Comparison of ENCODE assay signal across 14 mouse cellular contexts in the genomic region with DNA sequence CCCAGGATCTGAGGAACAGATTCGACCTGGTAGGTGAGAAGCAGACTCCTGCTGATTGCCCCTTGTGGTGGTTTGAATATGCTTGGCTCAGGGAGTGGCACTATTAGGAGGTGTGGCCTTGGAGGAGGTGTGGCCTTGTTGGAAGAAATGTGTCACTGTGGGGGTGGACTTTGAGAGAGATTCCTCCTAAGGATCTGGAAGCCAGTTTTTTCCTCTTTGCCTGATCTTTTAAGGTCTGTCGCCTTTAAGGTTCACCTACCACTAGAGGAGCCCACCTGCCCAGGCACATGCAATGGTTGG. TPM values are rescaled to one million over a fixed set of nuclear protein-coding genes. Genes with fewer than 3 reads are reported as not detected.
DNase-seq lines count a peak whose midpoint lies in the region; TF ChIP-seq lines count a peak whose summit lies in the region.
"Had no signal": no experiment of that assay in that cellular context is flagged by ENCODE, and none has a peak within 500 bp of the region (broad histone marks: within the 10 kb centered on the region; RNA-seq: fewer than 3 reads in every experiment).

No protein-coding gene starts in this region.

- H3K36me3 ChIP-seq in E14TG2a.4 (ENCODE audit: insufficient read depth, low read length), result no peaks in the 10 kb centered on the region
- H3K36me3 ChIP-seq: heart, embryonic 10.5 days had no signal

- peak; percentile 10; the same call in 1 of the 2 replicates for TF ChIP-seq CTCF in E14TG2a.4 (conservative IDR thresholded peaks at IDR 0.05; ENCODE audit: low read length)

- H3K4me3 ChIP-seq in E14TG2a.4 (replicated peaks; ENCODE audit: low read length), result no peak overlapping the region
- H3K4me3 ChIP-seq: heart, embryonic 10.5 days; myocyte had no signal

- peaks cover 51% of the 10 kb centered on the region for H3K4me1 ChIP-seq in E14TG2a.4 (replicated peaks; ENCODE audit: low read depth, low read length)

- H3K27me3 ChIP-seq in E14TG2a.4 (ENCODE audit: insufficient read depth, low read length), result peaks cover 41% of the 10 kb centered on the region

- peaks cover 7% of the 10 kb centered on the region for H3K9me3 ChIP-seq in E14TG2a.4 (ENCODE audit: low read length)
- H3K9me3 ChIP-seq: heart, embryonic 10.5 days had no signal

- peak; percentile 33 for DNase-seq in kidney, adult 18-20 months
- no peak for DNase-seq in kidney, postnatal 14 days
- peak; percentile 24 for DNase-seq in 416B (ENCODE audit: low read depth)
- peak; percentile 55 for DNase-seq in kidney, postnatal 10 days
- no peak for DNase-seq in right cerebral cortex, postnatal 36 days (ENCODE audit: low spot score in 2 of 2)
- DNase-seq in thymus, postnatal 0 days (ENCODE audit: low spot score), result no peak
- DNase-seq: cerebellum, adult 11 months had no signal

RNA-seq across cellular contexts. Expression of a gene that starts 6.1 kb away (rescaled TPM):
- 5.8 and 6.5 TPM in 2 replicates for polyA plus RNA-seq in thymus, postnatal 0 days (2015; fragmentation: Nextera tagmentation; extraction: Ambion mirVana)

RNA-seq across cellular contexts. Expression of a gene that starts 6.7 kb away (rescaled TPM):
- polyA plus RNA-seq in thymus, postnatal 0 days (2015; fragmentation: Nextera tagmentation; extraction: Ambion mirVana), result not detected in 2 replicates
- polyA plus RNA-seq: frontal cortex, adult 2 months; heart, embryonic 10.5 days; limb, embryonic 14.5 days; myocyte; small intestine, adult 2 months; stomach, embryonic 16.5 days had no signal

RNA-seq across cellular contexts. Expression of a gene that starts 43.9 kb away (rescaled TPM):
- 0.04 TPM in 2 replicates for polyA plus RNA-seq in thymus, postnatal 0 days (2015; fragmentation: Nextera tagmentation; extraction: Ambion mirVana)

RNA-seq across cellular contexts. Expression of a gene that starts 51.6 kb away (rescaled TPM):
- polyA plus RNA-seq in thymus, postnatal 0 days (2015; fragmentation: Nextera tagmentation; extraction: Ambion mirVana), result 3.9 and 4.6 TPM in 2 replicates

Comparison
In these comparisons a context has a peak if more than half of its experiments do, and no peak if none do; other contexts are left out.
1. DNase-seq: peak in kidney, adult 18-20 months (single experiment), 416B (single experiment) and kidney, postnatal 10 days (single experiment); none in kidney, postnatal 14 days (single experiment), right cerebral cortex, postnatal 36 days (0 of 2) and thymus, postnatal 0 days (single experiment).